Mouse (Mus musculus) spleen, adult 2 months (tissue): ENCODE measurements around the gene Gas2.

Experiments
- CTCF ChIP-seq: fragments of 200-500 bp; IDR thresholded peaks from 2 replicates; pipeline ENCODE4 v1.5.1; 2011; ENCODE audit warnings: mild to moderate bottlenecking, inconsistent platforms; ENCODE audit not compliant: insufficient read depth, insufficient read length, insufficient replicate concordance; ENCODE audit errors: extremely low read depth
- POLR2A ChIP-seq: fragments of 200-500 bp; IDR thresholded peaks from 2 replicates; pipeline ENCODE4 v1.6.1; 2011; ENCODE audit warnings: low read depth, low read length, inconsistent platforms

DNA sequence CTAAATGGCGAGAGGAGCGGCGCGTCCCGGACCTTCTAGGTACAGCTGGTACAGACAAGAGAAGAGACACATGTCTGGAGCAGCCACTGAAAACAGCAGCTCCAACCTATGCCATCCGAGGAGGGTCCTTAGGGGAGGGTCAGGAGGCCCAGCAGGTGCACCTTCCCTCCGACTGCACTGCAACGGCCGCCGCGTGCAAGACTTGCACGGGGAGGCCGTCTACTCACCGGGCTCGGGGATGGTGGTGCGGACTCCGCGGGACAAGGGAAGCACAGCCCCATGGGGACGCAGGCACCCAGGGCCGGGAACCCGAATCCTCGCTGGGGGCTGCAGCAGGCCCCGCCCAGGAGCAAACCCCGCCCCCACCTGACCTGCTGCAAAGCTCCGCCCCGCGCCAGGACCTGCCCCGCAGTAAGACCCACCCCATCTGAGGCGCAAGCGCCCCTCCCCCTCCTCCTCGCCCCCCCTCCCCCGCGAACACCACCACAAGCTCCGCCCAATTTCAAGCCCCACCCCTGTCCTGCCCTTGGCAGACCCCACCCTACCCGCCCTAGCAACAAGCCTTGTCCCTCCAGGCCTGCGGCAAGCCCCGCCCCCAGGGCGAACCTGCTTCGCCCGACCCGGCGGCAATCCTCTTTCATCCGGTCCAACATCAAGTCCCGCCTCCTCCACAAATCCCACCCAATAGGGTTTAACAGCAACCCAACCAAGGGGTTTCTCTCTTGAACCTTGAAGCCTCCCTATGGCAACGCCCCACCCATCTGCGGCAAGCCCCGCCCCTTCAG is 143.9 kb downstream of the Gas2 start, which contains the start of gene Svip:
- TF ChIP-seq CTCF: no peak
- TF ChIP-seq POLR2A: no peak
